Mouse (Mus musculus): ENCODE measurements around the gene Arhgap42. TPM values are rescaled to one million over a fixed set of nuclear protein-coding genes. Genes with fewer than 3 reads are reported as not detected.

Arhgap42 gene
- total RNA-seq, 2 experiments from 2014 or later, result 14.6 to 16.4 TPM

GRCm38 (mm10) chr9:9171146-9171816 lies 67.6 kb downstream of the Arhgap42 start:
- DNase-seq (ENCODE audit: extremely low spot score in 1 of 2, low spot score in 2 of 2), result no peak
- 0 out of 2 replicates have a peak overlapping the region, but pooled peaks have one; percentile 12 for H3K27ac ChIP-seq
- intact Hi-C loops (cut with DNase I), result no loop called here
- no peak for TF ChIP-seq CTCF (IDR thresholded peaks at IDR 0.05)
- H3K4me3 ChIP-seq, result no peak overlapping the region

GRCm38 (mm10) chr9:9165641-9166063 lies 73.2 kb downstream of the Arhgap42 start:
- intact Hi-C loops (cut with DNase I), result no loop called here
- TF ChIP-seq CTCF (IDR thresholded peaks at IDR 0.05), result no peak
- no peak for DNase-seq (ENCODE audit: extremely low spot score in 1 of 2, low spot score in 2 of 2)
- Histone ChIP-seq H3K4me3 (no peak overlapping the region), H3K27ac (no peak overlapping the region)

GRCm38 (mm10) chr9:9160736-9161135 lies 78.2 kb downstream of the Arhgap42 start:
- intact Hi-C loops (cut with DNase I), result no loop called here
- DNase-seq (ENCODE audit: extremely low spot score in 1 of 2, low spot score in 2 of 2), result no peak
- TF ChIP-seq CTCF (IDR thresholded peaks at IDR 0.05), result no peak
- no peak overlapping the region for H3K4me3 ChIP-seq
- no peak overlapping the region for H3K27ac ChIP-seq

GRCm38 (mm10) chr9:9158241-9158640 lies 80.7 kb downstream of the Arhgap42 start:
- DNase-seq (ENCODE audit: extremely low spot score in 1 of 2, low spot score in 2 of 2), result no peak
- Histone ChIP-seq H3K27ac (no peak overlapping the region), H3K4me3 (no peak overlapping the region)
- TF ChIP-seq CTCF (IDR thresholded peaks at IDR 0.05), result no peak
- intact Hi-C loops (cut with DNase I), result no loop called here

- intact Hi-C loops (cut with DNase I), result no loop called here
- Histone ChIP-seq H3K27ac (no peak overlapping the region), H3K4me3 (no peak overlapping the region)
- DNase-seq (ENCODE audit: extremely low spot score in 1 of 2, low spot score in 2 of 2), result no peak
- no peak for TF ChIP-seq CTCF (IDR thresholded peaks at IDR 0.05)
Measured at GRCm38 (mm10) chr9:9157425-9157824, 81.5 kb downstream of the Arhgap42 start.

GRCm38 (mm10) chr9:9154636-9155035 lies 84.3 kb downstream of the Arhgap42 start:
- intact Hi-C loops (cut with DNase I), result no loop called here
- H3K4me3 ChIP-seq, result no peak overlapping the region
- TF ChIP-seq CTCF (IDR thresholded peaks at IDR 0.05), result no peak
- no peak overlapping the region for H3K27ac ChIP-seq
- no peak for DNase-seq (ENCODE audit: extremely low spot score in 1 of 2, low spot score in 2 of 2)

- intact Hi-C loops (cut with DNase I), result no loop called here
- Histone ChIP-seq H3K4me3 (no peak overlapping the region), H3K27ac (no peak overlapping the region)
- TF ChIP-seq CTCF (IDR thresholded peaks at IDR 0.05), result no peak
- DNase-seq (ENCODE audit: extremely low spot score in 1 of 2, low spot score in 2 of 2), result no peak
Measured at GRCm38 (mm10) chr9:9144301-9145121, 94.4 kb downstream of the Arhgap42 start.

GRCm38 (mm10) chr9:9143102-9143501 lies 95.8 kb downstream of the Arhgap42 start:
- Histone ChIP-seq H3K27ac (no peak overlapping the region), H3K4me3 (no peak overlapping the region)
- DNase-seq (ENCODE audit: extremely low spot score in 1 of 2, low spot score in 2 of 2), result no peak
- intact Hi-C loops (cut with DNase I), result no loop called here
- TF ChIP-seq CTCF (IDR thresholded peaks at IDR 0.05), result no peak

GRCm38 (mm10) chr9:9142561-9142960 lies 96.3 kb downstream of the Arhgap42 start:
- Histone ChIP-seq H3K4me3 (no peak overlapping the region), H3K27ac (no peak overlapping the region)
- DNase-seq (ENCODE audit: extremely low spot score in 1 of 2, low spot score in 2 of 2), result no peak
- no peak for TF ChIP-seq CTCF (IDR thresholded peaks at IDR 0.05)
- intact Hi-C loops (cut with DNase I), result no loop called here

- Histone ChIP-seq H3K27ac (no peak overlapping the region), H3K4me3 (no peak overlapping the region)
- intact Hi-C loops (cut with DNase I), result no loop called here
- no peak for DNase-seq (ENCODE audit: extremely low spot score in 1 of 2, low spot score in 2 of 2)
- no peak for TF ChIP-seq CTCF (IDR thresholded peaks at IDR 0.05)
Measured at GRCm38 (mm10) chr9:9142144-9142543, 96.8 kb downstream of the Arhgap42 start.

GRCm38 (mm10) chr9:9128996-9129694 lies 109.8 kb downstream of the Arhgap42 start:
- intact Hi-C loops (cut with DNase I), result no loop called here
- H3K27ac ChIP-seq, result no peak overlapping the region
- TF ChIP-seq CTCF (IDR thresholded peaks at IDR 0.05), result no peak
- no peak overlapping the region for H3K4me3 ChIP-seq
- DNase-seq (ENCODE audit: extremely low spot score in 1 of 2, low spot score in 2 of 2), result no peak

All from left cerebral cortex, adult 2 months (tissue).